Mouse (Mus musculus): ENCODE results near the gene Vmn1r67. TPM values are rescaled to one million over a fixed set of nuclear protein-coding genes. Genes with fewer than 3 reads are reported as not detected.

Vmn1r67 gene
- polyA plus RNA-seq (2016; fragmentation: Nextera tagmentation; extraction: Ambion mirVana) = 0.08 TPM in 1 of 2 replicates, not detected in the other

GRCm38 (mm10) chr7:10443031-10443430 lies at the start of gene Vmn1r67:
Gene Vmn1r67 (plus strand): TSS chr7:10443331.
- H3K4me2 ChIP-seq = no peak within 1 kb of the TSS
- peaks cover 10% of the 10 kb centered on the region for H3K9me3 ChIP-seq
- no peaks in the 10 kb centered on the region for H3K4me1 ChIP-seq
- no peak for ATAC-seq (ENCODE audit: low FRiP score)
- H3K27me3 ChIP-seq = no peaks in the 10 kb centered on the region
- no peak within 1 kb of the TSS for H3K27ac ChIP-seq
- no peak within 1 kb of the TSS for H3K4me3 ChIP-seq (replicated peaks)
- H3K9ac ChIP-seq = no peak within 1 kb of the TSS
- H3K36me3 ChIP-seq (replicated peaks) = no peaks in the 10 kb centered on the region

DNA sequence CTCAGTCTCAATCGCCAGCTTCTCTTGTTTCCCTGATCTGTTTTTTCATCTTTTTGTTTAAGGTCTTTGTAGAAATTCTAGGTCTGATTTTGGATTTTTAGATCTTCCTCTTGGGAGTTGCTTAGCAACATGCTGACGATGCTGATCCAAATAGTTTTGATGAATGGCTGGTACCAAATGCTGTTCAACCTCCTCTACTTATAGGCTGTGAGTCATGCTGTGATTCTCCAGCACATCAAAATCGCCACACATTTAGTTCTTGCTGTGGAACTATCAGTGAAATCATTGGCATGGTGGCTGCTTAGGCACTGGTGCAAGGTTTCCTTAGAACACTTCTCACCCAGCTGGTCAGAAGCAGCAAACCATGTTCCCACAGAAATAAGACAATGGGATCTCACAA lies 15.0 kb downstream of the Vmn1r67 start:
- WGBS = 78% methylated on average over 3 of the region's 3 CpGs

DNA sequence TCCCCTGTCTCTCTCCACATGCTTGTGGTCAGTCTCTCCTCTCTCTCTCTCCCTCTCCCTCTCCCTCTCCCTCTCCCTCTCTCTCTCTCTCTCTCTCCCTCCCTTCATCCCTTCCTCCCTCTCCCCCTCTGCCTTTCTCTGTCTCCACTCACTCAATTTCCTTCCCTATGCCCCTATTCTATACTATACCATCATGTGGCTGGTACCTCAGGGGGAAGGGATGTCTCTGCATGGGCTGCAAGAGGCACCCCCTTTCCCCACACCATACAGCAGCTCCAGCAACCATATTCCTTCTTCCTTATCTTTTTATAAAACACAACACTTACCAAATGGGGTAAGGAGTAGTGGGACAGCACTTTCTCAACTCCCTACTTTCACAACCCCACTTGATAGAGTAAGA lies 36.7 kb downstream of the Vmn1r67 start:
- no peak overlapping the region for H3K27ac ChIP-seq
- H3K9ac ChIP-seq = no peak overlapping the region
- H3K9me3 ChIP-seq = no peaks in the 10 kb centered on the region; the same call in 1 of the 2 replicates
- H3K4me3 ChIP-seq (replicated peaks) = no peak overlapping the region
- no peaks in the 10 kb centered on the region for H3K27me3 ChIP-seq
- no peaks in the 10 kb centered on the region for H3K36me3 ChIP-seq (replicated peaks)
- H3K4me1 ChIP-seq = no peaks in the 10 kb centered on the region
- no peak for ATAC-seq (ENCODE audit: low FRiP score)
- H3K4me2 ChIP-seq = no peak overlapping the region

More for the DNA sequence above, 15.0 kb downstream of the Vmn1r67 start:
- H3K4me3 ChIP-seq (replicated peaks) = no peak overlapping the region
- no peaks in the 10 kb centered on the region for H3K36me3 ChIP-seq (replicated peaks)
- H3K4me1 ChIP-seq = no peaks in the 10 kb centered on the region
- ATAC-seq (ENCODE audit: low FRiP score) = no peak
- no peak overlapping the region for H3K27ac ChIP-seq
- H3K27me3 ChIP-seq = no peaks in the 10 kb centered on the region
- no peak overlapping the region for H3K4me2 ChIP-seq
- peaks cover 11% of the 10 kb centered on the region for H3K9me3 ChIP-seq
- no peak overlapping the region for H3K9ac ChIP-seq

GRCm38 (mm10) chr7:10480588-10481233 lies 37.6 kb downstream of the Vmn1r67 start:
- H3K36me3 ChIP-seq (replicated peaks) = no peaks in the 10 kb centered on the region
- WGBS = 65% methylated on average over 18 of the region's 18 CpGs
- 0 out of 2 replicates have a peak, but pooled peaks have one; percentile 49 for ATAC-seq (ENCODE audit: low FRiP score)
- H3K9me3 ChIP-seq = no peaks in the 10 kb centered on the region; the same call in 1 of the 2 replicates
- peak overlapping the region; percentile 19 for H3K4me3 ChIP-seq (replicated peaks)
- no peaks in the 10 kb centered on the region for H3K4me1 ChIP-seq
- no peak overlapping the region for H3K9ac ChIP-seq
- H3K27ac ChIP-seq = no peak overlapping the region
- H3K27me3 ChIP-seq = no peaks in the 10 kb centered on the region
- H3K4me2 ChIP-seq = peak overlapping the region; percentile 31

DNA sequence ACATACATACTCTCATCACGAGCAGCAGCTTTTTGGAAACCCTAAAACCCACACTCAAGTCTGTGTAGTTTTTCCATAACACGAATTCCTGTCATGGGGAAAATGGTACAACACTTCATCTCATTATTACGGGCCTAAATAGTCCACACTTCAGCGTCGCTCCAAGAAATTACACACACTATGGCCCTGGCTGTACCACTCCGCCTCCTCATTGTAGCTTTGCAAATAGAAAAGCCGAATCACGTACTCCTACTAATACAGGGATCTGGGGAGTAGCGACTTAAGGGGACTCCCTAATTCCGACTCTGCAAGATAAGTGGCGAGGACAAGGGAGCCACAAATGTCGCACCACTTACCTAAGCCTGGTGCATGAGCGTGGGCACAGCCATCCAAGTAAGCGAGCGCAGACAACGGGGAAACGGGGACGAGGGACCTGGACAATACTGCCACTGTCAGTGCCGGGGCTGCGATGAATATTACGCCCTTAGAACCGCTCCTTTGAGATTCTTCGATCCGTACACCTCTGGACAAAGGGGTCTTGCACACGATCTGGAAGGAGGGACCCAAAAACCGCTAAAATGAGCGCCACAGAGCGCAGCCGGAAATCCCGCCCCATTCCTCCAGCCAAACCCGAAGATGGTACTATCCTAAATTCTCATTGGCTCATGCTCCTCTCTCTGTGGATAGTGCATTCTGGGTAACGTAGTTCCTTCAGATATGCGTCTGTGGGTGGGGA lies 51.8 kb downstream of the Vmn1r67 start, which contains the start of gene Zik1:
TSS of gene Zik1 (minus strand) at position 609 of the 736 bp plus-strand sequence.
- Histone ChIP-seq H3K27ac (peak within 1 kb of the TSS; percentile 59), H3K9ac (peak within 1 kb of the TSS; percentile 75), H3K9me3 (no peaks in the 10 kb centered on the region), H3K27me3 (no peaks in the 10 kb centered on the region), H3K4me3 (replicated peaks) (peak within 1 kb of the TSS; percentile 62), H3K4me2 (peak within 1 kb of the TSS; percentile 76), H3K36me3 (replicated peaks) (peaks cover 33% of the 10 kb centered on the region), H3K4me1 (peaks cover 11% of the 10 kb centered on the region)
- ATAC-seq (ENCODE audit: low FRiP score) = peak; percentile 97
- WGBS = 1% methylated on average over 33 of the region's 33 CpGs

DNA sequence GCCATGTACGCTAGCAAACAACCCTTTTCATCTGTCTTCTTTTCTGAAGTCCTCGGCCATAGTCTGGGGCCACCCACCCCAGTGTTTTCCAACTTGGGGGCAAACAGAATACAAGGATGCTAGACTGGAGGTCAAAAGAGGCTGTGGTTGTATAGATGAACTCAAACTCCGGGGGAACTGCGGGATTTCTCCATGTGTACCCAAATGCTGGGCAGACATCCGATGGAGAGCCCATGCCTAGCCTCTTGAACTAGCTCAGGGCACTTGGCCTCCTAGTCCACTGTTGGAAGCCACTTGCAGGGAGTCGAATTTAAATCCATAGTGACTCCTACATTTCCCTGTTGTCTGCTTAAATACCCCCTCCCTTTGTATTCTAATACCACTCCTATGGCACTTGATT lies 52.4 kb downstream of the Vmn1r67 start:
- Histone ChIP-seq H3K9me3 (no peaks in the 10 kb centered on the region), H3K4me1 (peaks cover 11% of the 10 kb centered on the region), H3K36me3 (replicated peaks) (peaks cover 26% of the 10 kb centered on the region), H3K4me2 (peak overlapping the region; percentile 76), H3K9ac (no peak overlapping the region), H3K27ac (no peak overlapping the region), H3K4me3 (replicated peaks) (peak overlapping the region; percentile 62), H3K27me3 (no peaks in the 10 kb centered on the region)
- ATAC-seq (ENCODE audit: low FRiP score) = peak; percentile 55; the same call in 1 of the 2 replicates
- WGBS = 29% methylated on average over 6 of the region's 6 CpGs

Other genes with a start within 250 kb of the Vmn1r67 start
- not detected in 2 replicates for gene Vmn1r66, start 165.3 kb upstream of the Vmn1r67 start, polyA plus RNA-seq (2016; fragmentation: Nextera tagmentation; extraction: Ambion mirVana)
- gene Zik1, start 52.1 kb downstream of the Vmn1r67 start, polyA plus RNA-seq (2016; fragmentation: Nextera tagmentation; extraction: Ambion mirVana) = 57.8 and 62.8 TPM in 2 replicates
- not detected in 2 replicates for gene Vmn1r68, start 115.2 kb downstream of the Vmn1r67 start, polyA plus RNA-seq (2016; fragmentation: Nextera tagmentation; extraction: Ambion mirVana)
- gene Vmn1r69, start 170.3 kb downstream of the Vmn1r67 start, polyA plus RNA-seq (2016; fragmentation: Nextera tagmentation; extraction: Ambion mirVana) = not detected in 2 replicates
- gene Vmn1r70, start 188.2 kb downstream of the Vmn1r67 start, polyA plus RNA-seq (2016; fragmentation: Nextera tagmentation; extraction: Ambion mirVana) = not detected in 2 replicates
- gene Nlrp4b, start 244.5 kb downstream of the Vmn1r67 start, polyA plus RNA-seq (2016; fragmentation: Nextera tagmentation; extraction: Ambion mirVana) = not detected in 2 replicates